Mouse (Mus musculus): ENCODE measurements around the gene Ift80. TPM values are rescaled to one million over a fixed set of nuclear protein-coding genes. Genes with fewer than 3 reads are reported as not detected.
A peak's percentile ranks its signal among the peaks of the same experiment; 100 is the strongest.
"Not testable (repeated sequence)": the region's sequence is repeated elsewhere in the genome, so short reads cannot be mapped to it uniquely, and the experiment has no call there.

Gene Ift80
- polyA plus RNA-seq, 1 experiment: 4.2 TPM

GRCm38 (mm10) chr3:69044645-69045399 is 40.5 kb upstream of the Ift80 start, which contains the start of gene Trim59:
Trim59 (minus strand) TSS chr3:69044755.
- H3K4me1 ChIP-seq (ENCODE audit: control insufficient read depth, insufficient read depth, low read length): 0 out of 2 replicates have a peak, but pooled peaks cover 2% of the 10 kb centered on the region
- peak within 1 kb of the TSS; percentile 69 for H3K4me3 ChIP-seq (ENCODE audit: insufficient read depth, low read depth, low read length)
- H3K36me3 ChIP-seq (ENCODE audit: control insufficient read depth, insufficient read depth, low read length): no peaks in the 10 kb centered on the region
- TF ChIP-seq CTCF (conservative IDR thresholded peaks at IDR 0.05; ENCODE audit: insufficient read depth, insufficient read length, low read depth, low read length) (no peak), POLR2A (IDR thresholded peaks at IDR 0.05; ENCODE audit: low read depth, low read length) (no peak)
- peak; percentile 95 for DNase-seq
- under 1% methylated on average over 79 of the region's 80 CpGs for WGBS
- H3K27ac ChIP-seq (ENCODE audit: insufficient read depth, low read depth, low read length): 0 out of 2 replicates have a peak within 1 kb of the TSS, but pooled peaks have one; percentile 7
- H3K27me3 ChIP-seq (replicated peaks; ENCODE audit: control insufficient read depth, insufficient read depth, low read length): no peaks in the 10 kb centered on the region

- no peak for TF ChIP-seq CTCF (conservative IDR thresholded peaks at IDR 0.05; ENCODE audit: insufficient read depth, insufficient read length, low read depth, low read length)
- TF ChIP-seq POLR2A (IDR thresholded peaks at IDR 0.05; ENCODE audit: low read depth, low read length): no peak
- peak overlapping the region; percentile 69 for H3K4me3 ChIP-seq (ENCODE audit: insufficient read depth, low read depth, low read length)
- H3K4me1 ChIP-seq (ENCODE audit: control insufficient read depth, insufficient read depth, low read length): 0 out of 2 replicates have a peak, but pooled peaks cover 2% of the 10 kb centered on the region
- no peak overlapping the region for H3K27ac ChIP-seq (ENCODE audit: insufficient read depth, low read depth, low read length)
- H3K36me3 ChIP-seq (ENCODE audit: control insufficient read depth, insufficient read depth, low read length): no peaks in the 10 kb centered on the region
- H3K27me3 ChIP-seq (replicated peaks; ENCODE audit: control insufficient read depth, insufficient read depth, low read length): no peaks in the 10 kb centered on the region
- no peak for DNase-seq
- WGBS: under 1% methylated on average over 40 of the region's 42 CpGs
Observed at GRCm38 (mm10) chr3:69044167-69044591, 39.8 kb upstream of the Ift80 start.

GRCm38 (mm10) chr3:69041298-69041697 is 36.9 kb upstream of the Ift80 start:
- Histone ChIP-seq H3K4me3 (ENCODE audit: insufficient read depth, low read depth, low read length) (no peak overlapping the region), H3K27ac (ENCODE audit: insufficient read depth, low read depth, low read length) (peak overlapping the region; percentile 59; the same call in 1 of the 2 replicates), H3K4me1 (ENCODE audit: control insufficient read depth, insufficient read depth, low read length) (0 out of 2 replicates have a peak, but pooled peaks cover 2% of the 10 kb centered on the region), H3K36me3 (ENCODE audit: control insufficient read depth, insufficient read depth, low read length) (no peaks in the 10 kb centered on the region), H3K27me3 (replicated peaks; ENCODE audit: control insufficient read depth, insufficient read depth, low read length) (no peaks in the 10 kb centered on the region)
- TF ChIP-seq CTCF (conservative IDR thresholded peaks at IDR 0.05; ENCODE audit: insufficient read depth, insufficient read length, low read depth, low read length): no peak
- TF ChIP-seq POLR2A (IDR thresholded peaks at IDR 0.05; ENCODE audit: low read depth, low read length): no peak
- WGBS: 25% methylated on average over 5 of the region's 5 CpGs
- DNase-seq: peak; percentile 22

- H3K27ac ChIP-seq (ENCODE audit: insufficient read depth, low read depth, low read length): no peak overlapping the region
- no peak overlapping the region for H3K4me3 ChIP-seq (ENCODE audit: insufficient read depth, low read depth, low read length)
- no peak for DNase-seq
- H3K27me3 ChIP-seq (replicated peaks; ENCODE audit: control insufficient read depth, insufficient read depth, low read length): no peaks in the 10 kb centered on the region
- TF ChIP-seq CTCF (conservative IDR thresholded peaks at IDR 0.05; ENCODE audit: insufficient read depth, insufficient read length, low read depth, low read length) (no peak), POLR2A (IDR thresholded peaks at IDR 0.05; ENCODE audit: low read depth, low read length) (no peak)
- H3K4me1 ChIP-seq (ENCODE audit: control insufficient read depth, insufficient read depth, low read length): 0 out of 2 replicates have a peak, but pooled peaks cover 2% of the 10 kb centered on the region
- WGBS: 100% methylated on average over 2 of the region's 2 CpGs
- H3K36me3 ChIP-seq (ENCODE audit: control insufficient read depth, insufficient read depth, low read length): no peaks in the 10 kb centered on the region
Observed at GRCm38 (mm10) chr3:69040105-69040504, 35.7 kb upstream of the Ift80 start.

GRCm38 (mm10) chr3:69026133-69026783 is 21.9 kb upstream of the Ift80 start:
- 94% methylated on average over 1 of the region's 1 CpGs for WGBS
- TF ChIP-seq CTCF (conservative IDR thresholded peaks at IDR 0.05; ENCODE audit: insufficient read depth, insufficient read length, low read depth, low read length) (0 out of 2 replicates have a peak, but pooled peaks have one; percentile 15), POLR2A (IDR thresholded peaks at IDR 0.05; ENCODE audit: low read depth, low read length) (no peak)
- H3K36me3 ChIP-seq (ENCODE audit: control insufficient read depth, insufficient read depth, low read length): peaks cover 8% of the 10 kb centered on the region
- DNase-seq: no peak
- H3K27ac ChIP-seq (ENCODE audit: insufficient read depth, low read depth, low read length): no peak overlapping the region
- no peak overlapping the region for H3K4me3 ChIP-seq (ENCODE audit: insufficient read depth, low read depth, low read length)
- no peaks in the 10 kb centered on the region for H3K27me3 ChIP-seq (replicated peaks; ENCODE audit: control insufficient read depth, insufficient read depth, low read length)
- no peaks in the 10 kb centered on the region for H3K4me1 ChIP-seq (ENCODE audit: control insufficient read depth, insufficient read depth, low read length)

GRCm38 (mm10) chr3:69020764-69021163 is 16.4 kb upstream of the Ift80 start:
- no peaks in the 10 kb centered on the region for H3K4me1 ChIP-seq (ENCODE audit: control insufficient read depth, insufficient read depth, low read length)
- TF ChIP-seq POLR2A (IDR thresholded peaks at IDR 0.05; ENCODE audit: low read depth, low read length): no peak
- TF ChIP-seq CTCF (conservative IDR thresholded peaks at IDR 0.05; ENCODE audit: insufficient read depth, insufficient read length, low read depth, low read length): no peak
- no peak overlapping the region for H3K27ac ChIP-seq (ENCODE audit: insufficient read depth, low read depth, low read length)
- peaks cover 5% of the 10 kb centered on the region for H3K36me3 ChIP-seq (ENCODE audit: control insufficient read depth, insufficient read depth, low read length)
- DNase-seq: no peak
- no peaks in the 10 kb centered on the region for H3K27me3 ChIP-seq (replicated peaks; ENCODE audit: control insufficient read depth, insufficient read depth, low read length)
- no peak overlapping the region for H3K4me3 ChIP-seq (ENCODE audit: insufficient read depth, low read depth, low read length)

GRCm38 (mm10) chr3:69020285-69020684 is 15.9 kb upstream of the Ift80 start:
- Histone ChIP-seq H3K36me3 (ENCODE audit: control insufficient read depth, insufficient read depth, low read length) (peaks cover 5% of the 10 kb centered on the region), H3K27ac (ENCODE audit: insufficient read depth, low read depth, low read length) (no peak overlapping the region), H3K4me1 (ENCODE audit: control insufficient read depth, insufficient read depth, low read length) (no peaks in the 10 kb centered on the region), H3K4me3 (ENCODE audit: insufficient read depth, low read depth, low read length) (no peak overlapping the region), H3K27me3 (replicated peaks; ENCODE audit: control insufficient read depth, insufficient read depth, low read length) (no peaks in the 10 kb centered on the region)
- WGBS: 90% methylated on average over 2 of the region's 2 CpGs
- TF ChIP-seq POLR2A (IDR thresholded peaks at IDR 0.05; ENCODE audit: low read depth, low read length) (no peak), CTCF (conservative IDR thresholded peaks at IDR 0.05; ENCODE audit: insufficient read depth, insufficient read length, low read depth, low read length) (no peak)
- peak; percentile 12 for DNase-seq

- H3K36me3 ChIP-seq (ENCODE audit: control insufficient read depth, insufficient read depth, low read length); H3K27me3 ChIP-seq (replicated peaks; ENCODE audit: control insufficient read depth, insufficient read depth, low read length); H3K4me1 ChIP-seq (ENCODE audit: control insufficient read depth, insufficient read depth, low read length); H3K4me3 ChIP-seq (ENCODE audit: insufficient read depth, low read depth, low read length); DNase-seq; H3K27ac ChIP-seq (ENCODE audit: insufficient read depth, low read depth, low read length): not testable (repeated sequence)
- WGBS: 97% methylated on average over 2 of the region's 2 CpGs
Observed at GRCm38 (mm10) chr3:69018635-69019034, 14.3 kb upstream of the Ift80 start.

Measured in kidney, adult 2 months (tissue).